Mouse (Mus musculus) intestine, postnatal 0 days (tissue): Measurements from ENCODE around the gene Zfp385b. TPM values are rescaled to one million over a fixed set of nuclear protein-coding genes. Genes with fewer than 3 reads are reported as not detected.

Experiments
- ATAC-seq: fragments of 200-750 bp; cut with Nextera tagmentation; 2 replicates; pipeline ENCODE4 v1.8.0; 2017; ENCODE audit warnings: mild to moderate bottlenecking, moderate TSS enrichment, moderate library complexity
- H3K27ac ChIP-seq: fragments of 300-500 bp; sonication (generic); 2 replicates; pipeline ENCODE4 v1.5.1; 2014; ENCODE audit warnings: mild to moderate bottlenecking, low read depth, low read length, moderate library complexity
- H3K27me3 ChIP-seq: fragments of 300-500 bp; sonication (generic); replicated peaks from 2 replicates; pipeline ENCODE4 v1.6.1; 2014; ENCODE audit warnings: low read length, mixed read lengths; ENCODE audit not compliant: control insufficient read depth, insufficient read depth
- H3K36me3 ChIP-seq: fragments of 300-500 bp; sonication (generic); 2 replicates; pipeline ENCODE4 v1.6.1; 2014; ENCODE audit warnings: mild to moderate bottlenecking, moderate library complexity; ENCODE audit not compliant: control insufficient read depth, insufficient read depth
- H3K4me1 ChIP-seq: fragments of 300-500 bp; sonication (generic); replicated peaks from 2 replicates; pipeline ENCODE4 v1.6.1; 2014; ENCODE audit warnings: antibody characterized with exemption, low read length, mixed read lengths; ENCODE audit not compliant: control insufficient read depth, insufficient read depth
- H3K4me2 ChIP-seq: fragments of 300-500 bp; sonication (generic); replicated peaks from 2 replicates; pipeline ENCODE4 v1.6.1; 2014; ENCODE audit warnings: low read depth, mild to moderate bottlenecking, moderate library complexity
- H3K4me3 ChIP-seq: fragments of 300-500 bp; sonication (generic); 2 replicates; pipeline ENCODE4 v1.5.1; 2014; ENCODE audit warnings: low read depth, low read length
- H3K9ac ChIP-seq: fragments of 300-500 bp; sonication (generic); 2 replicates; pipeline ENCODE4 v1.6.1; 2014; ENCODE audit warnings: mild to moderate bottlenecking, low read depth, low read length
- H3K9me3 ChIP-seq: fragments of 300-500 bp; sonication (generic); 2 replicates; pipeline ENCODE4 v1.6.1; 2016; ENCODE audit warnings: mixed run types; ENCODE audit not compliant: control insufficient read depth
- CTCF ChIP-seq: sonication (generic); IDR thresholded peaks from 2 replicates; pipeline ENCODE4 v1.5.1; 2016; ENCODE audit warnings: low read depth, mild to moderate bottlenecking, control low read depth, antibody characterized with exemption, moderate library complexity
- WGBS: fragments of 180-500 bp; shearing (Covaris S2); extraction: QIAGEN DNeasy Blood & Tissue Kit; methylation state at CpG from one replicate; pipeline ENCODE4 v1.1.7; 2014; 5-methylcytosine and 5-hydroxymethylcytosine counted together
- polyA plus RNA-seq: library from polyadenylated mRNA; unstranded; fragments of >200 nt; fragmentation: Nextera tagmentation; extraction: Ambion mirVana; gene quantifications from 2 replicates; pipeline ENCODE4 v1.2.1, GENCODE M21; 2015

Zfp385b gene
- polyA plus RNA-seq, 1 experiment from 2014 or later, result 14.3 TPM

GRCm38 (mm10) chr2:77493695-77494094 lies 325.7 kb downstream of the Zfp385b start:
- Histone ChIP-seq H3K36me3 (no peaks in the 10 kb centered on the region), H3K9ac (no peak overlapping the region), H3K4me3 (no peak overlapping the region), H3K9me3 (no peaks in the 10 kb centered on the region), H3K27ac (no peak overlapping the region), H3K4me2 (no peak overlapping the region), H3K27me3 (no peaks in the 10 kb centered on the region), H3K4me1 (no peaks in the 10 kb centered on the region)
- no peak for TF ChIP-seq CTCF
- no peak for ATAC-seq
- WGBS, result 84% methylated on average over 8 of the region's 8 CpGs

DNA sequence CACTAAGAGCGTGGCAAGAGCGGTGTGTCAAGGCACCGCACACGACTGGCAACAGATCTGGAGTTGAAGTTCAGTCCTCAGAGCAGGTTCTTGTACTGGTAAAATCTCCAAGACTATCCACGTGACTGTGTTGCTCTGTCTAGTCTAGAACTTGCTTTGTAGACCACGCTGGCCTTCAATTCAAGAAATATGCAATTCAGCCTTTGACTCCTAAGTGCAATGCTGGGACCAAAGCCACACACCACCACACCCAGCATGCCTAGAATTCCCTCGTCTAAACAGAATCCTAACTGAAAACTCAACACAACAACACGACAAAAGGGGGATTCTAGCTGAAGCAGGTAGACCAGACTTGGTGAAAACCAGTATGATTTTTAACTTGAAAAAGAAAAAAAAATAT lies 332.3 kb downstream of the Zfp385b start:
- Histone ChIP-seq H3K9me3 (no peaks in the 10 kb centered on the region), H3K4me2 (no peak overlapping the region), H3K4me1 (no peaks in the 10 kb centered on the region), H3K9ac (no peak overlapping the region), H3K27ac (no peak overlapping the region), H3K36me3 (no peaks in the 10 kb centered on the region), H3K4me3 (no peak overlapping the region), H3K27me3 (no peaks in the 10 kb centered on the region)
- 88% methylated on average over 8 of the region's 8 CpGs for WGBS
- no peak for ATAC-seq
- no peak for TF ChIP-seq CTCF

GRCm38 (mm10) chr2:77481274-77481673 lies 338.2 kb downstream of the Zfp385b start:
- WGBS, result 86% methylated on average over 10 of the region's 10 CpGs
- no peak overlapping the region for H3K27ac ChIP-seq
- no peaks in the 10 kb centered on the region for H3K9me3 ChIP-seq
- no peak overlapping the region for H3K9ac ChIP-seq
- no peak overlapping the region for H3K4me3 ChIP-seq
- TF ChIP-seq CTCF, result no peak
- no peaks in the 10 kb centered on the region for H3K36me3 ChIP-seq
- no peaks in the 10 kb centered on the region for H3K4me1 ChIP-seq
- no peak for ATAC-seq
- H3K4me2 ChIP-seq, result no peak overlapping the region
- H3K27me3 ChIP-seq, result no peaks in the 10 kb centered on the region

DNA sequence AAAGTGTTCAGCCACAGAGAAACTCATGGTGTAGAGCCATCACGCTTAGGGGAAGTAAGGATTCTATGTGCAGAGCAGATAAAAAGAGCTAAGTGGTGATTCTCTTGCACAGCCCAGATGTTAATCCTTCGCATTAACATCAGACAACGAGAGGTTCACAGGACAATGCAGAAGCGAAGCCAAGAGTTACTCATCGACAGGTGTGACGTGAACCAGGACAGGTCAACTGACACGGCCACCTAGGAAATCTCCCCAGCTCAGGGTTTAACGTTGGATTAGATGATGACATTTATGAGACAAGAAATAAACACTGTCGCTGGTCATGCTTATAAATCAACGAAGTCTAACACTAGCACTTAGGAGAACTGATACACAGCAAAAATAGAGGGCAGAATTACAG lies 341.9 kb downstream of the Zfp385b start:
- TF ChIP-seq CTCF, result no peak
- no peak overlapping the region for H3K27ac ChIP-seq
- no peak overlapping the region for H3K4me3 ChIP-seq
- H3K9ac ChIP-seq, result no peak overlapping the region
- no peaks in the 10 kb centered on the region for H3K4me1 ChIP-seq
- H3K36me3 ChIP-seq, result no peaks in the 10 kb centered on the region
- no peak for ATAC-seq
- 0 out of 2 replicates have a peak, but pooled peaks cover 3% of the 10 kb centered on the region for H3K9me3 ChIP-seq
- H3K4me2 ChIP-seq, result no peak overlapping the region
- WGBS, result 45% methylated on average over 10 of the region's 10 CpGs
- no peaks in the 10 kb centered on the region for H3K27me3 ChIP-seq

DNA sequence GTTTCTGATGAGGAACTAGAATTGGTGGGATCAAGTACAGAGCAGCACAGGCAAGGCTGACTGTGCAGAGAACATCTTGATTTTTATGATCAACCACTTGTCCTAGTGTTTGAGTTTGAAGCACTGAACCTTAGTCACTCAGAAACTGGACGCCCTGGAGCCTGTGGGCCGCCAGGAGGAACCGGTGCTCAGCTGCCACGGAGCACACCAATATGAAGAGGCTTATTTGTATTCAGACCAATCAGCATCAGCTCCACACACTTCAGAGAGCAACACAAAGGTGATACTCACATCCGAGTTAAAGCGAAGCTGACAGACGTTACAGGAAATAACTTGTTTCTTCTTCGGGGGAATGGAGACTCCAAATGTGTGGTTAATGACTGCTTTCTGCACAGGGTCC lies 343.0 kb downstream of the Zfp385b start:
- Histone ChIP-seq H3K9ac (no peak overlapping the region), H3K4me2 (no peak overlapping the region), H3K9me3 (0 out of 2 replicates have a peak, but pooled peaks cover 3% of the 10 kb centered on the region), H3K27ac (no peak overlapping the region), H3K4me3 (no peak overlapping the region), H3K36me3 (no peaks in the 10 kb centered on the region), H3K27me3 (no peaks in the 10 kb centered on the region), H3K4me1 (no peaks in the 10 kb centered on the region)
- ATAC-seq, result no peak
- 82% methylated on average over 8 of the region's 8 CpGs for WGBS
- no peak for TF ChIP-seq CTCF

- no peak overlapping the region for H3K9ac ChIP-seq
- ATAC-seq, result no peak
- 0 out of 2 replicates have a peak, but pooled peaks cover 3% of the 10 kb centered on the region for H3K9me3 ChIP-seq
- H3K36me3 ChIP-seq, result no peaks in the 10 kb centered on the region
- H3K4me1 ChIP-seq, result no peaks in the 10 kb centered on the region
- no peak for TF ChIP-seq CTCF
- H3K27ac ChIP-seq, result no peak overlapping the region
- H3K27me3 ChIP-seq, result no peaks in the 10 kb centered on the region
- no peak overlapping the region for H3K4me2 ChIP-seq
- no peak overlapping the region for H3K4me3 ChIP-seq
- 70% methylated on average over 11 of the region's 11 CpGs for WGBS
Measured at GRCm38 (mm10) chr2:77472254-77472837, 347.1 kb downstream of the Zfp385b start.

- H3K4me1 ChIP-seq, result no peaks in the 10 kb centered on the region
- 70% methylated on average over 7 of the region's 7 CpGs for WGBS
- H3K27ac ChIP-seq, result no peak overlapping the region
- no peak overlapping the region for H3K4me3 ChIP-seq
- H3K4me2 ChIP-seq, result no peak overlapping the region
- no peaks in the 10 kb centered on the region for H3K27me3 ChIP-seq
- H3K9ac ChIP-seq, result no peak overlapping the region
- H3K36me3 ChIP-seq, result no peaks in the 10 kb centered on the region
- no peak for TF ChIP-seq CTCF
- ATAC-seq, result no peak
- 0 out of 2 replicates have a peak, but pooled peaks cover 3% of the 10 kb centered on the region for H3K9me3 ChIP-seq
Measured at GRCm38 (mm10) chr2:77470716-77471115, 348.7 kb downstream of the Zfp385b start.
